Mouse (Mus musculus): ENCODE data around the gene Fcrla. TPM values are rescaled to one million over a fixed set of nuclear protein-coding genes. Genes with fewer than 3 reads are reported as not detected.

Gene Fcrla
- polyA plus RNA-seq, 1 experiment = not detected

DNA sequence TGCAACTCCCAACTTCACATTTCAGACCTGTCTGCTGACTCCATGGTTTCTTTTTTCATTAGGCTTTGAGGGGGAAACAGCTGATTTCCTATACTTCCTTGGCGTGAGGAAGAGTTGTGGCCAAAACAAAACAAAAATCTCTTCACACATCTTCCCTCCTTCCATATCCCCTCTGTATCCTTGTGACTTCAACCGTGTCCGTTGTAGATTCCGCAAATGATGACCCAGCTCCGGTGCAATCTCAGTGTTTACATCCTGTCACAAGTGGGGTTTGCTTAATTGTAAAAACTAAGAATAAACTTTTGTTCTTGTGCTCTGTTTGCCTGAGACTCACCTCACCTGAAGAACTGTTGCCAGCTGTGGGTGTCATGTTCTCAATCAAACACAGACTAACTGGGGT, 23.9 kb downstream of the Fcrla start:
- no peak overlapping the region for H3K4me3 ChIP-seq (ENCODE audit: insufficient read depth, poor library complexity, severe bottlenecking)
- TF ChIP-seq MYOD1 (IDR thresholded peaks at IDR 0.05; ENCODE audit: control insufficient read depth, insufficient read length, low read depth) = no peak
- H3K27me3 ChIP-seq (ENCODE audit: control insufficient read depth, insufficient read depth, insufficient read length) = peaks cover 9% of the 10 kb centered on the region
- no peaks in the 10 kb centered on the region for H3K36me3 ChIP-seq (ENCODE audit: control insufficient read depth, insufficient read depth)
- no peaks in the 10 kb centered on the region for H3K79me3 ChIP-seq (ENCODE audit: low read depth)
- no peaks in the 10 kb centered on the region for H3K79me2 ChIP-seq (ENCODE audit: control insufficient read depth, insufficient read depth)
- H3ac ChIP-seq (ENCODE audit: control insufficient read depth, insufficient read length, low read depth) = no peak overlapping the region

DNA sequence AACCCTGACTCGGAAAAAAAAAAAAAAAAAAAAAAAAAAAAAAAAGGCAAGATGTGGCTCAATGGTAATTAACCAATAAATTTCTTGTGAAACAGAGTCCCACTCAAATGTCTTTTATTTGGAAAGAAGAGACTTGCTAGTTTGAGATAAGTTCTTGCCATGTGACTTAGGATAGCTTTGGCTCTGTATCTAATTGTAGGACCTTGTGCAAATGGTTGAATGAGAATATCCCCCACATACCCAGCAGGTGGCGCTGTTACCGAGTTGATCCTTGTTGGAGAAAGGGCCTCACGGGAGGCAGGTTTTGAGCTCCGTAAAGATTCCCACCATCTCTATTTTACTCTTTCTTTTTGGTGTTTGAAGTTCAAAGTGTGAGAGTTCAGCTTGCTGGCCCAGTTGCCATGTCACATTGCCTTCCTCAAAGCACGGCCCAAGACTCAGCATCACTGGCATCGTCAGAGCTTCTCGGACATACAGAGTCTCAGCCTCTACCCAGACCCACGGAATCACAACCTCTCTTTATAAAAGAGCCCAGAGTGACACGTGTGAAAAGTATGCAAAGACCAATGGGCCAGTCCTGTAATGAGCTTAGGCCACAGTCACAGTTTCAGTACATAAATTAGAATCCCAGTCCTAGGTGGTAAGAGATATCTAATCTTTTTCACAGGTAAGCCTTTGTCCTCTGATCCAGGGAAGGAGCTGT, 25.7 kb downstream of the Fcrla start:
- TF ChIP-seq CTCF (IDR thresholded peaks at IDR 0.05; ENCODE audit: control insufficient read depth, insufficient read depth, insufficient read length) (peak; percentile 18), USF1 (IDR thresholded peaks at IDR 0.05; ENCODE audit: low read depth) (peak; percentile 38), MYOG (IDR thresholded peaks at IDR 0.05; ENCODE audit: control insufficient read depth, extremely low read depth, insufficient read length) (no peak)
- Histone ChIP-seq H3K79me3 (ENCODE audit: low read depth) (no peaks in the 10 kb centered on the region), H3ac (ENCODE audit: control insufficient read depth, insufficient read length, low read depth) (no peak overlapping the region), H3K27me3 (ENCODE audit: control insufficient read depth, insufficient read depth, insufficient read length) (no peaks in the 10 kb centered on the region), H3K4me3 (ENCODE audit: insufficient read depth, poor library complexity, severe bottlenecking) (no peak overlapping the region), H3K36me3 (ENCODE audit: control insufficient read depth, insufficient read depth) (no peaks in the 10 kb centered on the region), H3K79me2 (ENCODE audit: control insufficient read depth, insufficient read depth) (no peaks in the 10 kb centered on the region)

DNA sequence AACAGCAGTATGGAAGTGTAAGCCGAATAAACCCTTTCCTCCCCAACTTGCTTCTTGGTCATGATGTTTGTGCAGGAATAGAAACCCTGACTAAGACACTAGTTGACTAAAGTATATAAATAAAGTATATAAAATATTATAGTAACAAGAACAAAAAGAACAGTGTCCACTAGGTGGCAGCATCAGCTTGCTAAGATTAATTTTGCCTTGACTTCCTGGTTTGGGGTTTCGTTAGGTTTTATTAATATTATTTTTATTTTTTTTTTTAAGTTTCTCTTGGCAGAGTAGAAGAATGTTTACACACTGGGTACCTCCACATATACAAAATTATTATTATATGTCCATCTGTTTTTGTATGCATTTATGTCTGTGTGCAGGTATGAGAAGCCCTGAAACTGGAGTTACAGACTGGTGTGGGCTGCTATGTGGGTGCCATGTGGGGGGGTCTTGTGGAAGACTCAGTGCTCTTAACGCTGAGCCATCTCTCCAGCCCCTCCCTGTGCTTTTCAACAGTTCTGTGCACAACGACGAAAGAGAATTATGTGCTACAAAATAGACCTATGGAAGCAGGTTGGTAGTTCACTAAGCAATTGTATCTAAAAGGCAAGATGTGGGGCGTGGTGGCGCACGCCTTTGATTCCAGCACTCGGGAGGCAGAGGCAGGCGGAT, 26.4 kb downstream of the Fcrla start:
- Histone ChIP-seq H3K79me3 (ENCODE audit: low read depth) (no peaks in the 10 kb centered on the region), H3K79me2 (ENCODE audit: control insufficient read depth, insufficient read depth) (no peaks in the 10 kb centered on the region), H3K36me3 (ENCODE audit: control insufficient read depth, insufficient read depth) (no peaks in the 10 kb centered on the region), H3K27me3 (ENCODE audit: control insufficient read depth, insufficient read depth, insufficient read length) (no peaks in the 10 kb centered on the region), H3ac (ENCODE audit: control insufficient read depth, insufficient read length, low read depth) (no peak overlapping the region), H3K4me3 (ENCODE audit: insufficient read depth, poor library complexity, severe bottlenecking) (no peak overlapping the region)
- TF ChIP-seq USF1 (IDR thresholded peaks at IDR 0.05; ENCODE audit: low read depth) (no peak), CEBPB (IDR thresholded peaks at IDR 0.05; ENCODE audit: low read depth) (no peak), CTCF (IDR thresholded peaks at IDR 0.05; ENCODE audit: control insufficient read depth, insufficient read depth, insufficient read length) (no peak), MYOD1 (IDR thresholded peaks at IDR 0.05; ENCODE audit: control insufficient read depth, insufficient read length, low read depth) (no peak), FOSL1 (IDR thresholded peaks at IDR 0.05; ENCODE audit: insufficient read depth, low read length, poor library complexity, severe bottlenecking) (no peak), MYOG (IDR thresholded peaks at IDR 0.05; ENCODE audit: control insufficient read depth, extremely low read depth, insufficient read length) (no peak), MAX (IDR thresholded peaks at IDR 0.05) (no peak)

DNA sequence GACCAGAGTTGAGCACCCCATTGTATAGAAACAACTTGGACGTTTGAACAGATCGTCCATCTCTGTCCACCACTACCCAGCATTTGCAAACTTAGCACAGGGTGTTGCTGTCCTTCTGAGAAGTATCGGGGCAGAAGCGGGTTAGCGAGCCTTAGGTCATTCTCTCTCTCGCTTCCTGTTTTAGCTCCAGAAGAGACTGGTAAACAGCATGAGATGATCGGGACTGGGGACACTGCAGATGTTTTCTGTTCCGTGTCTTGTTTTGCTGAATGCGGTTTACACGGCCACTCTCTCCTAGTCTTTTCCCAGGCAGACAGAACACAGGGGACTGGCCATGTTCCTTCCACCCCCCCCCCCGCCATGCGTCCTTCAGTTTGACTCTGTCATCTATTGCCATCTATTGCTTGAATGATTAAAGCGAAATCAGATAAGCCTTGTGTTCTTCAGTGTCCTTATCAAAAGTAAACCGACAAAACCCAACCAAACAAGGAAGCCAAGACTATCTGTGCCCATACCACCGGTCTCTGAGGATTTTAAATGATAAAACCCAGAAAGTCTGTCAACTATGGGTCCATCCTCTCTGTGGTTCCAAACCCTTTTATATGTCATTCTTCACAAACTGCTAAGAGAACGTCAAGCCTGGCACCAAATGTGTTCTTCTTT, 28.8 kb downstream of the Fcrla start:
- no peaks in the 10 kb centered on the region for H3K27me3 ChIP-seq (ENCODE audit: control insufficient read depth, insufficient read depth, insufficient read length)
- H3K79me3 ChIP-seq (ENCODE audit: low read depth) = no peaks in the 10 kb centered on the region
- no peaks in the 10 kb centered on the region for H3K79me2 ChIP-seq (ENCODE audit: control insufficient read depth, insufficient read depth)
- H3K36me3 ChIP-seq (ENCODE audit: control insufficient read depth, insufficient read depth) = no peaks in the 10 kb centered on the region
- TF ChIP-seq CTCF (IDR thresholded peaks at IDR 0.05; ENCODE audit: control insufficient read depth, insufficient read depth, insufficient read length) (no peak), CEBPB (IDR thresholded peaks at IDR 0.05; ENCODE audit: low read depth) (no peak), FOSL1 (IDR thresholded peaks at IDR 0.05; ENCODE audit: insufficient read depth, low read length, poor library complexity, severe bottlenecking) (no peak), USF1 (IDR thresholded peaks at IDR 0.05; ENCODE audit: low read depth) (no peak), MYOG (IDR thresholded peaks at IDR 0.05; ENCODE audit: control insufficient read depth, extremely low read depth, insufficient read length) (no peak), MAX (IDR thresholded peaks at IDR 0.05) (no peak), MYOD1 (IDR thresholded peaks at IDR 0.05; ENCODE audit: control insufficient read depth, insufficient read length, low read depth) (no peak)
- H3K4me3 ChIP-seq (ENCODE audit: insufficient read depth, poor library complexity, severe bottlenecking) = no peak overlapping the region
- H3ac ChIP-seq (ENCODE audit: control insufficient read depth, insufficient read length, low read depth) = no peak overlapping the region

DNA sequence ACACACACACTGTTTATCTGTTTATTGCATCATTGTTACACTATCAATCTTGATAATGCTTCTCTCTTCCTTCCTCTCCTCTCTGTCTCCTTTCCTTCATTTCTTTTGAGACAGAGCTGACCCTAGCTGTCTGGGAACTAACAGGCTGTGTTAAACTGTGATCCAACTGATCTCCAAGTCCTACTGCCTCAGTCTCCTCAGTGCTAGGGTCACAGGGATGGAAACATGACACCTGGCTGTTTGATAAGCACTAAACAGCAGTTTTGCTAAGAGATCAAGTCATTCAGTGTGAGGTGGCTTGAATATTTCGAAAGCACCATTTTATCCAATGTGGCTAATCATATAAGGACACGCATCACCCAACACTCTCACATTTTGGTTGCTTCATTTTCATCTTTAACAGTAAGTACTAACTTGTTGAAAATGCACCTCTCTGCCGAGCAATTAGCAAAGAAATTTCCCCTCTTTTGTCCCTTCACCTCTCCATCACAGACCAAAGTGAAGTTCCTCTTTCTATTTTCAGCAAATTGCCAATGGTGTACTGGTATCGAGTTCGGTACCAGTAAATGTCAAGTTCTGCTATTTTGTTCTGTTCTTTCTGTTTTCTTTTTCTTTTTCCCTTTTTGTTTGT, 30.6 kb downstream of the Fcrla start:
- Histone ChIP-seq H3K79me3 (ENCODE audit: low read depth) (no peaks in the 10 kb centered on the region), H3ac (ENCODE audit: control insufficient read depth, insufficient read length, low read depth) (no peak overlapping the region), H3K27me3 (ENCODE audit: control insufficient read depth, insufficient read depth, insufficient read length) (no peaks in the 10 kb centered on the region), H3K79me2 (ENCODE audit: control insufficient read depth, insufficient read depth) (no peaks in the 10 kb centered on the region), H3K36me3 (ENCODE audit: control insufficient read depth, insufficient read depth) (no peaks in the 10 kb centered on the region), H3K4me3 (ENCODE audit: insufficient read depth, poor library complexity, severe bottlenecking) (no peak overlapping the region)
- TF ChIP-seq FOSL1 (IDR thresholded peaks at IDR 0.05; ENCODE audit: insufficient read depth, low read length, poor library complexity, severe bottlenecking) (no peak), MYOG (IDR thresholded peaks at IDR 0.05; ENCODE audit: control insufficient read depth, extremely low read depth, insufficient read length) (no peak), MAX (IDR thresholded peaks at IDR 0.05) (no peak), USF1 (IDR thresholded peaks at IDR 0.05; ENCODE audit: low read depth) (no peak), CTCF (IDR thresholded peaks at IDR 0.05; ENCODE audit: control insufficient read depth, insufficient read depth, insufficient read length) (no peak), CEBPB (IDR thresholded peaks at IDR 0.05; ENCODE audit: low read depth) (no peak), MYOD1 (IDR thresholded peaks at IDR 0.05; ENCODE audit: control insufficient read depth, insufficient read length, low read depth) (no peak)
